Mouse (Mus musculus): ENCODE results near the gene Zfp605. TPM values are rescaled to one million over a fixed set of nuclear protein-coding genes. Genes with fewer than 3 reads are reported as not detected.

The Zfp605 gene
- polyA plus RNA-seq, 1 experiment from 2014 or later, result 15.1 TPM

GRCm38 (mm10) chr5:110139325-110139724 lies 29.4 kb downstream of the Zfp605 start:
- no peak for ATAC-seq
- Histone ChIP-seq H3K9me3 (replicated peaks; ENCODE audit: control insufficient read depth, low read length) (no peaks in the 10 kb centered on the region), H3K27ac (ENCODE audit: low read depth, low read length) (no peak overlapping the region)

GRCm38 (mm10) chr5:110140424-110140823 lies 30.5 kb downstream of the Zfp605 start:
- no peak for DNase-seq (ENCODE audit: low spot score)
- no peak overlapping the region for H3K4me3 ChIP-seq (ENCODE audit: low read depth, low read length)
- H3K9ac ChIP-seq (ENCODE audit: low read length), result no peak overlapping the region
- ATAC-seq, result no peak
- H3K27ac ChIP-seq (ENCODE audit: low read depth, low read length), result no peak overlapping the region
- H3K36me3 ChIP-seq (ENCODE audit: control insufficient read depth, insufficient read depth, low read length), result peaks cover 30% of the 10 kb centered on the region
- H3K27me3 ChIP-seq (replicated peaks; ENCODE audit: control insufficient read depth, insufficient read depth, low read length), result no peaks in the 10 kb centered on the region
- no peak overlapping the region for H3K4me2 ChIP-seq (ENCODE audit: low read length)
- H3K9me3 ChIP-seq (replicated peaks; ENCODE audit: control insufficient read depth, low read length), result no peaks in the 10 kb centered on the region
- WGBS, result 98% methylated on average over 7 of the region's 7 CpGs
- H3K4me1 ChIP-seq (ENCODE audit: control insufficient read depth, insufficient read depth, low read length), result no peaks in the 10 kb centered on the region

More at GRCm38 (mm10) chr5:110139325-110139724, 29.4 kb downstream of the Zfp605 start:
- Histone ChIP-seq H3K27me3 (replicated peaks; ENCODE audit: control insufficient read depth, insufficient read depth, low read length) (no peaks in the 10 kb centered on the region), H3K36me3 (ENCODE audit: control insufficient read depth, insufficient read depth, low read length) (peaks cover 19% of the 10 kb centered on the region), H3K4me1 (ENCODE audit: control insufficient read depth, insufficient read depth, low read length) (no peaks in the 10 kb centered on the region), H3K4me2 (ENCODE audit: low read length) (no peak overlapping the region), H3K4me3 (ENCODE audit: low read depth, low read length) (no peak overlapping the region), H3K9ac (ENCODE audit: low read length) (no peak overlapping the region)
- WGBS, result 90% methylated on average over 3 of the region's 3 CpGs
- no peak for DNase-seq (ENCODE audit: low spot score)

GRCm38 (mm10) chr5:110142309-110142708 lies 32.4 kb downstream of the Zfp605 start:
- no peaks in the 10 kb centered on the region for H3K9me3 ChIP-seq (replicated peaks; ENCODE audit: control insufficient read depth, low read length)
- WGBS, result 88% methylated on average over 2 of the region's 2 CpGs
- H3K4me1 ChIP-seq (ENCODE audit: control insufficient read depth, insufficient read depth, low read length), result no peaks in the 10 kb centered on the region
- ATAC-seq (no peak), DNase-seq (ENCODE audit: low spot score) (no peak)
- H3K36me3 ChIP-seq (ENCODE audit: control insufficient read depth, insufficient read depth, low read length), result peaks cover 47% of the 10 kb centered on the region
- H3K27ac ChIP-seq (ENCODE audit: low read depth, low read length), result no peak overlapping the region
- H3K4me3 ChIP-seq (ENCODE audit: low read depth, low read length), result no peak overlapping the region
- H3K4me2 ChIP-seq (ENCODE audit: low read length), result no peak overlapping the region
- H3K27me3 ChIP-seq (replicated peaks; ENCODE audit: control insufficient read depth, insufficient read depth, low read length), result no peaks in the 10 kb centered on the region
- H3K9ac ChIP-seq (ENCODE audit: low read length), result no peak overlapping the region

- 89% methylated on average over 5 of the region's 5 CpGs for WGBS
- Histone ChIP-seq H3K4me1 (ENCODE audit: control insufficient read depth, insufficient read depth, low read length) (no peaks in the 10 kb centered on the region), H3K27me3 (replicated peaks; ENCODE audit: control insufficient read depth, insufficient read depth, low read length) (no peaks in the 10 kb centered on the region), H3K4me2 (ENCODE audit: low read length) (no peak overlapping the region), H3K27ac (ENCODE audit: low read depth, low read length) (no peak overlapping the region), H3K9ac (ENCODE audit: low read length) (no peak overlapping the region), H3K36me3 (ENCODE audit: control insufficient read depth, insufficient read depth, low read length) (peaks cover 52% of the 10 kb centered on the region), H3K4me3 (ENCODE audit: low read depth, low read length) (no peak overlapping the region), H3K9me3 (replicated peaks; ENCODE audit: control insufficient read depth, low read length) (no peaks in the 10 kb centered on the region)
- DNase-seq (ENCODE audit: low spot score) (no peak), ATAC-seq (no peak)
Measured at GRCm38 (mm10) chr5:110143007-110143406, 33.1 kb downstream of the Zfp605 start.

- H3K36me3 ChIP-seq (ENCODE audit: control insufficient read depth, insufficient read depth, low read length), result peaks cover 76% of the 10 kb centered on the region
- ATAC-seq (no peak), DNase-seq (ENCODE audit: low spot score) (no peak)
- H3K27ac ChIP-seq (ENCODE audit: low read depth, low read length), result no peak overlapping the region
- H3K4me3 ChIP-seq (ENCODE audit: low read depth, low read length), result no peak overlapping the region
- no peak overlapping the region for H3K4me2 ChIP-seq (ENCODE audit: low read length)
- no peaks in the 10 kb centered on the region for H3K4me1 ChIP-seq (ENCODE audit: control insufficient read depth, insufficient read depth, low read length)
- H3K9me3 ChIP-seq (replicated peaks; ENCODE audit: control insufficient read depth, low read length), result no peaks in the 10 kb centered on the region
- no peaks in the 10 kb centered on the region for H3K27me3 ChIP-seq (replicated peaks; ENCODE audit: control insufficient read depth, insufficient read depth, low read length)
- H3K9ac ChIP-seq (ENCODE audit: low read length), result no peak overlapping the region
- 97% methylated on average over 4 of the region's 4 CpGs for WGBS
Measured at GRCm38 (mm10) chr5:110169374-110169773, 59.5 kb downstream of the Zfp605 start.

- peak; percentile 97 for DNase-seq (ENCODE audit: low spot score)
- WGBS, result under 1% methylated on average over 41 of the region's 41 CpGs
- Histone ChIP-seq H3K27ac (ENCODE audit: low read depth, low read length) (peak within 1 kb of the TSS; percentile 59; the same call in 1 of the 2 replicates), H3K4me2 (ENCODE audit: low read length) (peak within 1 kb of the TSS; percentile 84), H3K9ac (ENCODE audit: low read length) (peak within 1 kb of the TSS; percentile 82), H3K9me3 (replicated peaks; ENCODE audit: control insufficient read depth, low read length) (no peaks in the 10 kb centered on the region), H3K4me3 (ENCODE audit: low read depth, low read length) (peak within 1 kb of the TSS; percentile 80), H3K27me3 (replicated peaks; ENCODE audit: control insufficient read depth, insufficient read depth, low read length) (no peaks in the 10 kb centered on the region), H3K4me1 (ENCODE audit: control insufficient read depth, insufficient read depth, low read length) (peaks cover 8% of the 10 kb centered on the region), H3K36me3 (ENCODE audit: control insufficient read depth, insufficient read depth, low read length) (peaks cover 10% of the 10 kb centered on the region; the same call in 1 of the 2 replicates)
- ATAC-seq, result peak; percentile 99
Measured at GRCm38 (mm10) chr5:110176362-110177020, 66.6 kb downstream of the Zfp605 start, which contains the start of gene Golga3. TSS of gene Golga3 (plus strand) at chr5:110176701.

GRCm38 (mm10) chr5:110177021-110177420 lies 67.1 kb downstream of the Zfp605 start:
- Histone ChIP-seq H3K36me3 (ENCODE audit: control insufficient read depth, insufficient read depth, low read length) (peaks cover 10% of the 10 kb centered on the region), H3K27ac (ENCODE audit: low read depth, low read length) (peak overlapping the region; percentile 59; the same call in 1 of the 2 replicates), H3K4me2 (ENCODE audit: low read length) (peak overlapping the region; percentile 84), H3K4me3 (ENCODE audit: low read depth, low read length) (peak overlapping the region; percentile 80), H3K27me3 (replicated peaks; ENCODE audit: control insufficient read depth, insufficient read depth, low read length) (no peaks in the 10 kb centered on the region), H3K4me1 (ENCODE audit: control insufficient read depth, insufficient read depth, low read length) (peaks cover 8% of the 10 kb centered on the region), H3K9me3 (replicated peaks; ENCODE audit: control insufficient read depth, low read length) (no peaks in the 10 kb centered on the region), H3K9ac (ENCODE audit: low read length) (peak overlapping the region; percentile 82)
- ATAC-seq (no peak; the same call in 1 of the 2 replicates), DNase-seq (ENCODE audit: low spot score) (no peak)
- WGBS, result 4% methylated on average over 19 of the region's 19 CpGs

GRCm38 (mm10) chr5:110178628-110179027 lies 68.7 kb downstream of the Zfp605 start:
- no peak overlapping the region for H3K4me2 ChIP-seq (ENCODE audit: low read length)
- DNase-seq (ENCODE audit: low spot score) (no peak), ATAC-seq (no peak)
- no peak overlapping the region for H3K9ac ChIP-seq (ENCODE audit: low read length)
- H3K4me1 ChIP-seq (ENCODE audit: control insufficient read depth, insufficient read depth, low read length), result peaks cover 8% of the 10 kb centered on the region
- no peaks in the 10 kb centered on the region for H3K9me3 ChIP-seq (replicated peaks; ENCODE audit: control insufficient read depth, low read length)
- no peak overlapping the region for H3K4me3 ChIP-seq (ENCODE audit: low read depth, low read length)
- H3K27ac ChIP-seq (ENCODE audit: low read depth, low read length), result no peak overlapping the region
- WGBS, result 87% methylated on average over 2 of the region's 2 CpGs
- H3K36me3 ChIP-seq (ENCODE audit: control insufficient read depth, insufficient read depth, low read length), result peaks cover 17% of the 10 kb centered on the region
- no peaks in the 10 kb centered on the region for H3K27me3 ChIP-seq (replicated peaks; ENCODE audit: control insufficient read depth, insufficient read depth, low read length)
